Mouse (Mus musculus) activated CD4-positive, CD25-positive, alpha-beta regulatory T cell, adult 4 months (primary cell): Measurements from ENCODE around the gene Kif5c. TPM values are rescaled to one million over a fixed set of nuclear protein-coding genes. Genes with fewer than 3 reads are reported as not detected.

Experiments
- ATAC-seq: one replicate; pipeline ENCODE4 v1.8.0; 2017
- polyA plus RNA-seq, 2 experiments: library from polyadenylated mRNA; unstranded; fragments of 100-300 nt; shearing (Covaris generic); gene quantifications; one replicate each; pipeline ENCODE4 v1.2.1; 2017

Gene Kif5c
- polyA plus RNA-seq, 2 experiments from 2014 or later, result 1.5 to 2.0 TPM

- peak; percentile 82 for ATAC-seq
Observed at GRCm38 (mm10) chr2:49748628-49749342, 129.7 kb downstream of the Kif5c start.

GRCm38 (mm10) chr2:49749730-49750576 lies 130.9 kb downstream of the Kif5c start:
- no peak for ATAC-seq

- ATAC-seq, result no peak
Observed at GRCm38 (mm10) chr2:49751544-49752210, 132.6 kb downstream of the Kif5c start.

- no peak for ATAC-seq
Observed at GRCm38 (mm10) chr2:49752211-49752607, 133.1 kb downstream of the Kif5c start.

- ATAC-seq, result no peak
Observed at GRCm38 (mm10) chr2:49753062-49753461, 134.0 kb downstream of the Kif5c start.

- ATAC-seq, result no peak
Observed at GRCm38 (mm10) chr2:49755054-49755453, 136.0 kb downstream of the Kif5c start.

GRCm38 (mm10) chr2:49757616-49758015 lies 138.5 kb downstream of the Kif5c start:
- ATAC-seq, result no peak

- ATAC-seq, result peak; percentile 73
Observed at GRCm38 (mm10) chr2:49764331-49764946, 145.3 kb downstream of the Kif5c start.

GRCm38 (mm10) chr2:49768916-49769315 lies 149.8 kb downstream of the Kif5c start:
- no peak for ATAC-seq

- no peak for ATAC-seq
Observed at GRCm38 (mm10) chr2:49770440-49770839, 151.3 kb downstream of the Kif5c start.

GRCm38 (mm10) chr2:49771172-49771571 lies 152.1 kb downstream of the Kif5c start:
- no peak for ATAC-seq

GRCm38 (mm10) chr2:49773194-49773931 lies 154.3 kb downstream of the Kif5c start:
- ATAC-seq, result no peak

GRCm38 (mm10) chr2:49774180-49774579 lies 155.1 kb downstream of the Kif5c start:
- ATAC-seq, result no peak

- ATAC-seq, result no peak
Observed at GRCm38 (mm10) chr2:49775187-49775586, 156.1 kb downstream of the Kif5c start.

- no peak for ATAC-seq
Observed at GRCm38 (mm10) chr2:49775735-49776134, 156.6 kb downstream of the Kif5c start.

GRCm38 (mm10) chr2:49776407-49776806 lies 157.3 kb downstream of the Kif5c start:
- no peak for ATAC-seq

- no peak for ATAC-seq
Observed at GRCm38 (mm10) chr2:49787376-49788050, 168.4 kb downstream of the Kif5c start, which contains the start of gene Lypd6b. Gene Lypd6b, plus strand, starts transcription at chr2:49787688.

- ATAC-seq, result no peak
Observed at GRCm38 (mm10) chr2:49788051-49788418, 168.9 kb downstream of the Kif5c start.

- no peak for ATAC-seq
Observed at GRCm38 (mm10) chr2:49788643-49789042, 169.5 kb downstream of the Kif5c start.

GRCm38 (mm10) chr2:49789078-49789477 lies 170.0 kb downstream of the Kif5c start:
- ATAC-seq, result no peak

- ATAC-seq, result no peak
Observed at GRCm38 (mm10) chr2:49789504-49789903, 170.4 kb downstream of the Kif5c start.
